Comparison of ENCODE assay signal across 18 mouse cellular contexts in genomic region chr6:28339410-28339809, GRCm38 (mm10). TPM values are rescaled to one million over a fixed set of nuclear protein-coding genes. Genes with fewer than 3 reads are reported as not detected.
DNase-seq lines count a peak whose midpoint lies in the region; ATAC-seq and TF ChIP-seq lines count a peak whose summit lies in the region.
"Had no signal": no experiment of that assay in that cellular context is flagged by ENCODE, and none has a peak within 500 bp of the region (broad histone marks: within the 10 kb centered on the region; RNA-seq: fewer than 3 reads in every experiment).

No protein-coding gene starts in this region.

- H3K27ac ChIP-seq in forebrain, embryonic 14.5 days (ENCODE audit: low read depth, low read length), result no peak overlapping the region
- no peak overlapping the region for H3K27ac ChIP-seq in forebrain, embryonic 16.5 days (ENCODE audit: low read length)
- no peak overlapping the region for H3K27ac ChIP-seq in layer of hippocampus, adult 2 months
- H3K27ac ChIP-seq: forebrain, embryonic 10.5 days; heart, embryonic 13.5 days; hindbrain, embryonic 14.5 days; kidney, embryonic 15.5 days; limb, embryonic 10.5 days; lung, embryonic 15.5 days; midbrain, embryonic 12.5 days had no signal

- no peaks in the 10 kb centered on the region for H3K27me3 ChIP-seq in forebrain, embryonic 14.5 days (replicated peaks; ENCODE audit: control insufficient read depth, insufficient read depth, low read length)
- H3K27me3 ChIP-seq in forebrain, embryonic 16.5 days (replicated peaks; ENCODE audit: control insufficient read depth, insufficient read depth, low read length), result no peaks in the 10 kb centered on the region
- H3K27me3 ChIP-seq: heart, embryonic 13.5 days; kidney, embryonic 15.5 days; lung, embryonic 15.5 days; midbrain, embryonic 12.5 days had no signal

- no peak overlapping the region for H3K4me3 ChIP-seq in forebrain, embryonic 14.5 days (ENCODE audit: low read depth, low read length)
- no peak overlapping the region for H3K4me3 ChIP-seq in forebrain, embryonic 16.5 days (replicated peaks; ENCODE audit: low read length)
- H3K4me3 ChIP-seq in layer of hippocampus, adult 2 months, result no peak overlapping the region
- H3K4me3 ChIP-seq: forebrain, embryonic 10.5 days; heart, embryonic 13.5 days; kidney, embryonic 15.5 days; limb, embryonic 10.5 days; lung, embryonic 15.5 days; midbrain, embryonic 12.5 days had no signal

- WGBS in forebrain, embryonic 14.5 days, result 85% methylated on average over 5 of the region's 5 CpGs
- WGBS in forebrain, embryonic 16.5 days, result 89% methylated on average over 5 of the region's 5 CpGs

- H3K9me3 ChIP-seq in forebrain, embryonic 14.5 days (replicated peaks; ENCODE audit: control insufficient read depth, low read length), result no peaks in the 10 kb centered on the region
- no peaks in the 10 kb centered on the region for H3K9me3 ChIP-seq in forebrain, embryonic 16.5 days (ENCODE audit: control insufficient read depth, low read length)
- H3K9me3 ChIP-seq: forebrain, embryonic 10.5 days; heart, embryonic 13.5 days; kidney, embryonic 15.5 days; limb, embryonic 10.5 days; lung, embryonic 15.5 days; midbrain, embryonic 12.5 days had no signal

- no peak overlapping the region for H3K4me2 ChIP-seq in forebrain, embryonic 14.5 days (ENCODE audit: low read length)
- no peak overlapping the region for H3K4me2 ChIP-seq in forebrain, embryonic 16.5 days (ENCODE audit: low read length)
- H3K4me2 ChIP-seq: heart, embryonic 13.5 days; hindbrain, embryonic 14.5 days; kidney, embryonic 15.5 days; lung, embryonic 15.5 days; midbrain, embryonic 12.5 days had no signal

- no peak overlapping the region for H3K9ac ChIP-seq in forebrain, embryonic 14.5 days (ENCODE audit: low read length)
- no peak overlapping the region for H3K9ac ChIP-seq in forebrain, embryonic 16.5 days (replicated peaks; ENCODE audit: low read depth, low read length)
- H3K9ac ChIP-seq: heart, embryonic 13.5 days; hindbrain, embryonic 14.5 days; kidney, embryonic 15.5 days; lung, embryonic 15.5 days; midbrain, embryonic 12.5 days had no signal

- H3K4me1 ChIP-seq in forebrain, embryonic 14.5 days (ENCODE audit: control insufficient read depth, insufficient read depth, low read length), result no peaks in the 10 kb centered on the region
- no peaks in the 10 kb centered on the region for H3K4me1 ChIP-seq in forebrain, embryonic 16.5 days (replicated peaks; ENCODE audit: control insufficient read depth, insufficient read depth, low read length)
- H3K4me1 ChIP-seq: forebrain, embryonic 10.5 days; heart, embryonic 13.5 days; kidney, embryonic 15.5 days; limb, embryonic 10.5 days; lung, embryonic 15.5 days; midbrain, embryonic 12.5 days had no signal

- H3K36me3 ChIP-seq in forebrain, embryonic 14.5 days (ENCODE audit: control insufficient read depth, insufficient read depth, low read length), result no peaks in the 10 kb centered on the region
- no peaks in the 10 kb centered on the region for H3K36me3 ChIP-seq in forebrain, embryonic 16.5 days (ENCODE audit: control insufficient read depth, insufficient read depth)
- H3K36me3 ChIP-seq: forebrain, embryonic 10.5 days; heart, embryonic 13.5 days; kidney, embryonic 15.5 days; limb, embryonic 10.5 days; lung, embryonic 15.5 days; midbrain, embryonic 12.5 days had no signal

- ATAC-seq in forebrain, embryonic 14.5 days, result no peak
- no peak for ATAC-seq in forebrain, embryonic 16.5 days
- no peak for ATAC-seq in activated CD4-positive, CD25-positive, alpha-beta regulatory T cell, adult 4 months

- TF ChIP-seq CTCF in layer of hippocampus, adult 2 months (conservative IDR thresholded peaks at IDR 0.05), result peak; percentile 74

- peak; percentile 19 for DNase-seq in forebrain, embryonic 14.5 days (ENCODE audit: low spot score)
- DNase-seq in layer of hippocampus, adult 2 months (ENCODE audit: low spot score in 2 of 2), result no peak
- no peak for DNase-seq in layer of hippocampus, adult 11-12 months (ENCODE audit: low spot score)
- DNase-seq in 3T3-L1 (ENCODE audit: low read depth, low spot score), result peak; percentile 51
- peak; percentile 5 for DNase-seq in adrenal gland, postnatal 25 days
- DNase-seq in urinary bladder, postnatal 4 days (ENCODE audit: low spot score in 2 of 2), result no peak
- DNase-seq: cerebellum, postnatal 10 days; gastrocnemius, postnatal 10 days; thymus, adult 18-20 months had no signal

RNA-seq across cellular contexts. Expression of gene Zfp800, which starts 58.4 kb away (rescaled TPM):
- polyA plus RNA-seq in forebrain, embryonic 14.5 days (2014; fragmentation: Nextera tagmentation; extraction: Ambion mirVana), result 19.6 and 23.9 TPM in 2 replicates
- 18.4 and 21.2 TPM in 2 replicates for polyA plus RNA-seq in forebrain, embryonic 16.5 days (2015; fragmentation: Nextera tagmentation; extraction: Ambion mirVana)
- total RNA-seq in layer of hippocampus, adult 2 months (2021), result 10 to 100 TPM; 20.7 to 25.7 TPM
- total RNA-seq in adrenal gland, postnatal 25 days (2021), result 25.5 and 29.3 TPM in 2 replicates
- 10 to 100 TPM; 25.2 to 29.9 TPM for polyA plus RNA-seq in activated CD4-positive, CD25-positive, alpha-beta regulatory T cell, adult 4 months (2017; shearing (Covaris generic))

Comparison
In these comparisons a context has a peak if more than half of its experiments do, and no peak if none do; other contexts are left out.
1. DNase-seq: peak in forebrain, embryonic 14.5 days (single experiment), 3T3-L1 (single experiment) and adrenal gland, postnatal 25 days (single experiment); none in layer of hippocampus, adult 2 months (0 of 2), layer of hippocampus, adult 11-12 months (single experiment) and urinary bladder, postnatal 4 days (0 of 2).